Mouse (Mus musculus) neutrophil, adult 5-6 weeks (primary cell): Measurements from ENCODE around the gene Wscd2. TPM values are rescaled to one million over a fixed set of nuclear protein-coding genes. Genes with fewer than 3 reads are reported as not detected.
A peak's percentile ranks its signal among the peaks of the same experiment; 100 is the strongest.

ENCODE experiments used
- ATAC-seq: fragments of 151-379, 151-347 bp; 2 replicates; pipeline ENCODE4 v1.8.0; 2017; ENCODE audit warnings: mild to moderate bottlenecking, moderate TSS enrichment; ENCODE audit not compliant: insufficient number of reproducible peaks, poor library complexity, low FRiP score, severe bottlenecking; ENCODE audit errors: extremely low read depth
- total RNA-seq: library from RNA; stranded (forward); fragments of 200-1000 nt; gene quantifications from 2 replicates; pipeline ENCODE4 v1.2.3, GENCODE M21; 2017

Gene Wscd2
- total RNA-seq, 1 experiment from 2014 or later: 1.0 TPM

GRCm38 (mm10) chr5:113516119-113516872, 26.2 kb downstream of the Wscd2 start:
- ATAC-seq: no peak

DNA sequence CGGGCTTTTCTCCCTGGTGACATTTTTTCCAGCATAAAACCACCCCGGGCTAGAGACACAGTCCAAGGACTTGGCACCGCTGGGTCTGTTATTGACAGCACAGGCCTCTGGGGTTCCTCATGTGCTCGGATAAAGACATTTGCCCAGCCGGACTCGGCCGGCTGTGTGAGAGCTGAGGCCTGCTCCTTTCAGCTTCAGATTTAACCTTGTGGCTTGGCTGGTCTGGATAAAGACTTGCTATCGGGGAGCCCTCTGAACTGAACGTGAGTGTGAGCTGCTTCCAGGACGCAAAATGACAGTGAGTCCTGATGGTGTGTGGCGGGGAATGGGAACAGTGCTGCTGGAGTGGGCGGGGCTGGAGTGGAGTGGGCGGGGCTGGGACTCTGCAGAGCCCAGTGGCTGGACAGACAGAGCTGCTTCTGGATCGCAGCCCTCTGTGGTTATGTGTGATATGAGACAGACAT, 26.8 kb downstream of the Wscd2 start:
- no peak for ATAC-seq

DNA sequence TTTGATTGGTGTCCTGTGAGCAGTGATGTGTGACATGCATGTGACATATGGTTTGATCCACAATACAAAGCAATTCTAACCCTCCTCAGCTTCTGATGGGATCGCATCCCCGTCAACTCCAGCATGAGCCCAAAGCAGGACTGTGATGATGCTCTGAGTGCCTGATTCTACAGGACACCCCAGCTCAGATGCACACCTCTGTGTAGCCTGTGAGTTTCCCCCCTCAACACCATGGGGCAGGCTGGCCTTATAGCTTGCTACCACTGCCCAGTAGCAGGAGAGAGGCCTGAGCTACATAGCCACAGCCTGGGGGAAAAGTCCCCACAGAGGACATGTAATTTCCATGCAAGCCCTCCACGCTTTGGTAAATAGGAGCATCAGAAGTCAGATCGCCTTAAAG, 27.3 kb downstream of the Wscd2 start:
- ATAC-seq: no peak

DNA sequence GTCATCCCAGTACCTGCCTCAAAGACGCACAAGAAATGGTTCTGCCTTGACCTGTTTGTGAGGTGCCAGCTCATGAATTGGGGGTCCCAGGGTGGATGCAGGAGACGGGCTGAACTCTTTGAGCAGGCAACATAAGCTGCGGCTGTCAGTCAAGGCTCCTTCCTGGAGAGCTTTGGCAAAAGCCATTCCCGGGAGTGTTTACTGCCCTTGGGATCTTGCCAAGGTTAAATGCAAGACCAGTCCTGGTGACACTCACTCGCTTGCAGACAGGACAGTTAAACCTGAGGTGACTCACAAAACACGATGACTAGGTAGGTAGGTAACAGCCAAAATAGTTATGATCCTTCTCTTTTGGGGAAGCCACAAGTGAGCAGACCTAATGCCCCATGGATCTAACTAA, 30.9 kb downstream of the Wscd2 start:
- no peak for ATAC-seq

DNA sequence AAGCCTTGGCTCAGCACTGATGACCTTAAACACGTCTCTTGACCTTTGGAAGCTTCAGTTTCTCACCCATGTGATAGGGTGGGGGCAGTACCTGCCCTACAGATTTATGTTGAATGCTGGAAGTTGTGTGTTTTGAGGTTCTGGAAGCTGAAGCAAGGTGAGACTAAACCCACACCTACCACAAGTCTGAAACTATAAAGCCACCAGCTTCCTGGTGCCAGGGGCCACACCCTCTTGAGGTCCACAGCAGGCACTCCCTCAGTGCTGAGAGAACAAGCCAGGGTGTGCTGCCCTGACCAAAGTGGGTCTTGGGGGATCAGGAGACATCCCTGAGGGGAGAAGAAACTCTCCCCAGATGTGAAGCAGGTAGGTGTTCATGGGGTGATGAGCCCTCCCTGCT, 48.7 kb downstream of the Wscd2 start:
- ATAC-seq: peak; percentile 25; the same call in 1 of the 2 replicates

DNA sequence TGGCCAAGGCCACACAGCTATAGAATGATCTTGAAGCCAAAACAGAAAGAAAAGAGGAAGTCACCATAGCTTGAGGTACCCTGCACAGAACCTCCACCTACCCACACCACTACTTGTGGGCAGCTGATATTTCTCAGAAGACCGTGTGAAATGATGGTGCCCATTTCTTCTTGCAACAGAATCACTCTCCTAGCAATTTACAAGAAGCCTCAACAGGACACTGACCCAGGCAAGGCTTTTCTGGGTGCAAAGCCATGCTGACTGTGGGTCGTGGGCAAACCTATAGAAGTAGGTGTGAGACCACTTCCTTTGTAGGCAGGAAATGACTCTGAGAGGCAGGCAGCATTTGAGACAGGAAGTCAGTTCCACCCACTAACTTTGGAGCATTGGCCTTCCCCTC, 49.3 kb downstream of the Wscd2 start:
- peak; percentile 31; the same call in 1 of the 2 replicates for ATAC-seq

DNA sequence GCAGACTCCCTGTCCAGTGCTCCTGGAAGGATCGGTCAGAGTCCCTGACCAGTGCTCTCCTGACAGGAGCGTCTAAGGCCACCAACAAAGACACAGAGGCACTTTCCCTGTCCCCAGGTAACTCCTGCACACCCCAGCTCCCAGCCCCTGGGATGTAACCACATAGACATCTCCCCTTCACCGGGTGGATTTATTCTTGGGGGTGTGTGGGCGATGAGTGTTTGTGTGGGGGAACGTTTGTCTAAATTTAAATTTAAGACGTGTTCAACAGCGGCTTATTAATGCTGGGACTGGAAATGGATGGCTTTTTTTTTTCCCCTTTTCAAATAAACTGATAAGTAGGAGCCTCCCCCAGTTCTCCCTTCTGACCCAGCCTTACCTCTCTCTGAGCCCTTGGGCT, 49.7 kb downstream of the Wscd2 start:
- ATAC-seq: no peak

- ATAC-seq: no peak
These were observed 51.1 kb downstream of the Wscd2 start for GRCm38 (mm10) chr5:113541196-113541595.

- ATAC-seq: no peak
These were observed 52.8 kb downstream of the Wscd2 start for GRCm38 (mm10) chr5:113542885-113543476.

GRCm38 (mm10) chr5:113547949-113548700, 58.0 kb downstream of the Wscd2 start:
- no peak for ATAC-seq

GRCm38 (mm10) chr5:113550249-113550648, 60.1 kb downstream of the Wscd2 start:
- ATAC-seq: no peak

DNA sequence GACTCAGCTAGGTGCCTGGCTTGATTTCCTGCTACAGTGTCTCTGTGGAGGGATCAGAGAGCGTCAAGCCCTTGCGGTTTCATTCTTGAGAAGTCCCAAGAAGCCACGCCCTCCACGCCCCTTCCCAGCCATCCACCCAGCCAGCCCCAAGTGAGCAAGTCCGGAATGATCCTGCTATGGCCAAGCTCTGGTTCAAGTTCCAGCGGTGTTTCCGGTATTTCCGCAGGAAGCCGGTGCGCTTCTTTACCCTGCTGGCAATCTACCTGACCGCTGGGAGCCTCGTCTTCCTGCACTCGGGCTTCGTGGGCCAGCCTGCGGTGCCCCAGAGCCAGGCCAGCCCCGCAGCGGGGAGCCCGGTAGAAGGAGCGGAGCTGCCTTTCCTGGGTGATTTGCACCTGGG, 60.6 kb downstream of the Wscd2 start:
- ATAC-seq: no peak

GRCm38 (mm10) chr5:113553402-113553897, 63.3 kb downstream of the Wscd2 start:
- no peak for ATAC-seq

DNA sequence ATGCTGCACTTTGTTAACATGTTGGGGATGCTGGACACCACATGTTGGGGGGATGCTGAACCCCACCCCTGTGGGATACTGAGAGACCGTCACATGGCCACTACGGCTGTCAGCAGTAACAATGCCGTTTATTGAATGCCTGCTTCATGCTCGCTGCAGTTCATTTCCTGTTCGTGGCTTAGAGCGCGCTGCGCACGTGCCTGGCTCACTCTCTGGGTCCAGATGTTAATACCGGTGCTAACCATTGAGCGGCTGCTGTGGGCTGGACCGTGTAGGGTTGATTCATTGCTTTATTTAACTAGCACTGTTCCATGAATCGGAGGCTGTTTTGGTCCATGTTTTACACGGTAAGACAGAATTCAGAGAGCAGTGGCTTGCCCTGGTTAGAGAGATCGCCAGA, 64.0 kb downstream of the Wscd2 start:
- ATAC-seq: no peak

- no peak for ATAC-seq
These were observed 64.4 kb downstream of the Wscd2 start for GRCm38 (mm10) chr5:113554571-113554970.

- ATAC-seq: no peak
These were observed 65.6 kb downstream of the Wscd2 start for GRCm38 (mm10) chr5:113555684-113556083.

GRCm38 (mm10) chr5:113558065-113558464, 67.9 kb downstream of the Wscd2 start:
- no peak for ATAC-seq

- ATAC-seq: no peak
These were observed 69.5 kb downstream of the Wscd2 start for GRCm38 (mm10) chr5:113559627-113560026.

DNA sequence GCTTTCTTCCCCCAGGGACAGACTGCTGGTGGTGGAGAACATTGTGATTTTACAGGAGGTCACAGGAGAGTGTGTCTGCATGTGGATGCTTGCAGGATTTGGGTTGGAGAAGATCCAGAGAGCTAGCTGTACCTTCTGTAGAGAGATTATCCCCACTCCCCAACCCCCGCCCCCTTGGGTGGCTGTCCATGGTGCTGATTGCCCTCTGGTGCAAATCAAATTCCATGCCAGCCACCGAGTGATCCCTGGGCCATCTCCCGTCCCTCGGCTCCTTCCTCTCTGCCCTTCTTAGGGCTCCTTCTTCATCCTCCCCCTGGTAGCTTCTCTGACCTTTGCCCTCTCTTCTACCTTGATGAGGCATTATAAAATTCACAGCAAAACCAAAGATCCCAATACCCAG, 74.3 kb downstream of the Wscd2 start:
- ATAC-seq: no peak
